Mouse (Mus musculus): ENCODE data around the gene Erich6b.

DNA sequence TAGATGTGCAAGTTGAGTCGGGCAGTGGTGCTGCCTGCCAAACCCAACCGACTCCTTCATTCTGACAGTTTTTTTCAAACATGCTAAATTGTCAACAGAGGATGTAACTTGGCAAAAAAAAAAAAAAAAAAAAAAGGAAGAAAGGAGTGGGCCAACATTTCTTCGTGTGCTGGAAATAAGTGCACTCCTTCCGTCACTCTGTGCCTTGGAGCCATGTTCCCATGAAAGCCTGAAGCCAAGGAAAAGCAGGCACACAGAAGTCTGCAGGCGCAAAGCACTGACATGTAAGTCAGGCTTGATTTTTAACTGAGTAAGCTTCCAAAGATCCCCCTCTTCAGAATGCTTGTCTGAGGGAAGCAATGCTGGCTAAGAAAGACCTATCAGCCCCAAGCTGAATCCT is 70.6 kb downstream of the Erich6b start:
- TF ChIP-seq HCFC1 (IDR thresholded peaks at IDR 0.05; ENCODE audit: borderline replicate concordance, insufficient read depth, low read length) (no peak), CHD2 (IDR thresholded peaks at IDR 0.05; ENCODE audit: low read depth, low read length) (no peak)

Measured in ES-E14 (cell line).